Mouse (Mus musculus): Measurements from ENCODE around the gene Bmf. TPM values are rescaled to one million over a fixed set of nuclear protein-coding genes. Genes with fewer than 3 reads are reported as not detected.

The Bmf gene
- polyA plus RNA-seq, 1 experiment = 10.1 TPM

- no peak overlapping the region for H3K4me3 ChIP-seq (ENCODE audit: insufficient read depth, low read length)
- peak overlapping the region; percentile 85 for H3K27ac ChIP-seq (ENCODE audit: insufficient read depth, low read length)
- peak; percentile 70 for TF ChIP-seq CTCF (IDR thresholded peaks at IDR 0.05; ENCODE audit: borderline replicate concordance, insufficient read depth, low read length)
- no peak for TF ChIP-seq POLR2A (IDR thresholded peaks at IDR 0.05; ENCODE audit: low read depth, low read length)
- peaks cover 43% of the 10 kb centered on the region for H3K4me1 ChIP-seq (ENCODE audit: control insufficient read depth, insufficient read depth, low read length)
Observed at GRCm38 (mm10) chr2:118545242-118546103, 4.0 kb downstream of the Bmf start.

DNA sequence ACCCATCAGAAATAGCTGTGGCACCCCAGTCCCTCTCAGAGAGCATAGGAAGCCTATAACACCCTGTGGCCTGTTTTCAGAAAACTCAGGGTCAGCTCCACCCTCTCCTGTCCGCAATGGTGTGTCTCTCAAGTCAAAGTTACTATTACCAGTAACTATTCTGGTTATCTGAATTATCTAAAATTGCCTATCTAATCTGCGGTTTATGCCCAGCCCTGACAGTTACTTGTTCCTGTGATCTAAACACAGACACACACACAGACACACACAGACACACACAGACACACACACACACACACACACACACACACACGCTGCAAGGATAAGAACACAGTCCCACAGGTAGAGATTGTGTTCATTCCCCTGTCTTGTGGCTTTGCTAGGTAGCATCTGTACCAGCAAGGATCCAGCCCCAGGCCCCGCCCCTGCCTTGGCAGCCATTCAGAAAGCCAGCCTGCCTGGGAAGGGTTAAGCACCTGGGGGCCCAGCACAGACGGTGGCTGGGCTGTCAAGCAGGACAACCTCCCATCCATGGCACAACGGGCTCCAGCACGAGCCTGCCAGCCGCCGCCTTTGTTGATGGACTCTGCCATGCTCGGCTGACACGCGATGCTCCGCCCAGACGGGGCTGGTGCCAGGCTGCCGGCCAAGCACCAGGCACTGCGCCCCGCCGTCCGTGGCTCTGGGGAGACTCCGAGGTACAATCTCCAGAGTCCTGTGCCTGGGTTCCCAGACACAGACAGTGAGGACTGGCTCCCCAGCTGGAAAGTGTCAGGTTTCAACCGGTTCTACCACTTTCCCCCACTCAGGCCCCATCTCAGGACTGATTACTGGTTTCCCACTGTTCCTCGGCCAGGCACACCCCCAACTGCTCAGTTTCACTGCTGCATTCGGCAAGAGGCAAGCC lies 5.3 kb downstream of the Bmf start:
- peaks cover 45% of the 10 kb centered on the region for H3K4me1 ChIP-seq (ENCODE audit: control insufficient read depth, insufficient read depth, low read length)
- H3K27ac ChIP-seq (ENCODE audit: insufficient read depth, low read length) = peak overlapping the region; percentile 85
- peak; percentile 50; the same call in 1 of the 2 replicates for TF ChIP-seq POLR2A (IDR thresholded peaks at IDR 0.05; ENCODE audit: low read depth, low read length)
- TF ChIP-seq CTCF (IDR thresholded peaks at IDR 0.05; ENCODE audit: borderline replicate concordance, insufficient read depth, low read length) = no peak
- peak overlapping the region; percentile 11; the same call in 1 of the 2 replicates for H3K4me3 ChIP-seq (ENCODE audit: insufficient read depth, low read length)

- Histone ChIP-seq H3K4me1 (ENCODE audit: control insufficient read depth, insufficient read depth, low read length) (peaks cover 41% of the 10 kb centered on the region), H3K27ac (ENCODE audit: insufficient read depth, low read length) (0 out of 2 replicates have a peak overlapping the region, but pooled peaks have one; percentile 85), H3K4me3 (ENCODE audit: insufficient read depth, low read length) (no peak overlapping the region)
- TF ChIP-seq POLR2A (IDR thresholded peaks at IDR 0.05; ENCODE audit: low read depth, low read length) = no peak
Observed at GRCm38 (mm10) chr2:118542971-118543573, 6.4 kb downstream of the Bmf start.

DNA sequence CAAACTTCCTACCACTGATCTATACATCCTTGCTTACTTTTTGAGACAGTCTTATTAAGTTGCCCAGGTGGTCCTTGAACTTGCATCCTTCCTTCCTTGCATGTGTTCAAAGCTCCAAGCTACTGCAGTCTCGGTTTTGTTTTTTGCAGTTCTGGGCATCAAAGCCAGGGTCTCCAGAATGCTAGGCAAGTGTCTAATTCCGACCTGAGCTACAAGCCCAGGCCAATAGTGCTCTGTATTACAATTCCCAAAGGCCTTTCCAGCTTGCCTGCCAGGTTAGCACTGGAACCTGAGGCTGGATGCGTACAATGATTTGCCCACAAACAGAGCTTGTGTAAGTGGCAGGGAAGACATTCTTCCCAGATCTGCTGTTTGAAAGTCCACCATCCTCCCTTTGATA lies 7.8 kb downstream of the Bmf start:
- no peak for TF ChIP-seq CTCF (IDR thresholded peaks at IDR 0.05; ENCODE audit: borderline replicate concordance, insufficient read depth, low read length)
- no peak for TF ChIP-seq POLR2A (IDR thresholded peaks at IDR 0.05; ENCODE audit: low read depth, low read length)
- Histone ChIP-seq H3K4me3 (ENCODE audit: insufficient read depth, low read length) (no peak overlapping the region), H3K27ac (ENCODE audit: insufficient read depth, low read length) (no peak overlapping the region), H3K4me1 (ENCODE audit: control insufficient read depth, insufficient read depth, low read length) (peaks cover 35% of the 10 kb centered on the region)

DNA sequence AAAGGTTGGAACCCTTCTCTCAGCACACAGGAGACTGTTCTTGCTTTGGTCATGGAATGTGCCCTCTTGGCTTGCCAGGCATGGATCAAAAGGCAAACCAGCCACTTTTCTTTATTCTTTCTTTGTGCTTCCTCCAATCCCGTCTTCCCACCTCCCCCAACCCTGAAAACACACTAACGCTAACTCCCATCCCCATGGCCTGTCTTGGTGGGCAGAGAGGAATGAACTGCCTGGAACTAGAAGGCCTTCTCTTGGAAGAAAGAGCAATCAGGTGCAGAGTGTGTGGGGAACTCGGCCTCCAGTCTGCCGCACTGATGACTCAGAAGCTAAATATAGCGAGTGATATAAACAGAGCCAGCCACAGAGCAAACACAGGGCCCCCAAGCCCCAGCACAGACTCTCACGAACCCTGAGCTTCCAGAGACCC lies 8.8 kb downstream of the Bmf start:
- H3K27ac ChIP-seq (ENCODE audit: insufficient read depth, low read length) = peak overlapping the region; percentile 94
- peaks cover 27% of the 10 kb centered on the region for H3K4me1 ChIP-seq (ENCODE audit: control insufficient read depth, insufficient read depth, low read length)
- no peak overlapping the region for H3K4me3 ChIP-seq (ENCODE audit: insufficient read depth, low read length)

DNA sequence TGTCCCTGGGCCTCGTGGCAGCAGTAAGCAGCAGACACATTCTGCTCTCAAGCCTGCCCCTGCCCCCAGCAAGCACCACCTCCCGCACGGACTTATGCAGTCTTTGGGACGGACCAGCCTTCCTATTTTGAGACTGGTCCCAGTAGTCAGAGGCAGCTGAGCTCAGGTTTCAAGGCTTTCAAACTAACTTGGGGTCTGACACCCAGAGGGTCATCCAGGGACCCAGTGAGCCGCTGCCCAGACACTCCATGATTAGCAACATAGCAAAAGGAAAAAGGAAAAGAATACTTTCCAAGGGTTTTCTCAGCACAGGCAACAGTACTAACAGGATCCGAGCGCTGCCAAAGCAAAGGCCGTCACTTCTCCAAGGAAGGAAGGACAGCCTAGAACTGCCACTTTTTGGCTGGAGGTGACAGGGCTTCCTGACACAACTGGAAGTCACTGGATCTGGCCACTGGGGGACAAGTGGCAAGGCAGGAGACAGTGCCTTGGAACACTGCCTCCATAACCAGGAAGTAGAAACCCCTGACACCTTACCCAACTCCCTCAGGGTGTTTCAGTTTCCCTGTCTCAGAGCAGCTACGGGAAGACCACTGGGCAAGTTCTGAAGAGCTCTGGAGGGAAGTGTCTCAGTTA lies 9.5 kb downstream of the Bmf start:
- peak overlapping the region; percentile 93 for H3K27ac ChIP-seq (ENCODE audit: insufficient read depth, low read length)
- peaks cover 22% of the 10 kb centered on the region for H3K4me1 ChIP-seq (ENCODE audit: control insufficient read depth, insufficient read depth, low read length)
- H3K4me3 ChIP-seq (ENCODE audit: insufficient read depth, low read length) = no peak overlapping the region
- TF ChIP-seq POLR2A (IDR thresholded peaks at IDR 0.05; ENCODE audit: low read depth, low read length) (no peak), CTCF (IDR thresholded peaks at IDR 0.05; ENCODE audit: borderline replicate concordance, insufficient read depth, low read length) (no peak)

More for the DNA sequence above, 8.8 kb downstream of the Bmf start:
- peak; percentile 48; the same call in 1 of the 2 replicates for TF ChIP-seq POLR2A (IDR thresholded peaks at IDR 0.05; ENCODE audit: low read depth, low read length)
- TF ChIP-seq CTCF (IDR thresholded peaks at IDR 0.05; ENCODE audit: borderline replicate concordance, insufficient read depth, low read length) = no peak

GRCm38 (mm10) chr2:118539040-118539439 lies 10.4 kb downstream of the Bmf start:
- TF ChIP-seq POLR2A (IDR thresholded peaks at IDR 0.05; ENCODE audit: low read depth, low read length) = no peak
- TF ChIP-seq CTCF (IDR thresholded peaks at IDR 0.05; ENCODE audit: borderline replicate concordance, insufficient read depth, low read length) = no peak
- Histone ChIP-seq H3K4me1 (ENCODE audit: control insufficient read depth, insufficient read depth, low read length) (peaks cover 21% of the 10 kb centered on the region), H3K4me3 (ENCODE audit: insufficient read depth, low read length) (no peak overlapping the region), H3K27ac (ENCODE audit: insufficient read depth, low read length) (no peak overlapping the region)

DNA sequence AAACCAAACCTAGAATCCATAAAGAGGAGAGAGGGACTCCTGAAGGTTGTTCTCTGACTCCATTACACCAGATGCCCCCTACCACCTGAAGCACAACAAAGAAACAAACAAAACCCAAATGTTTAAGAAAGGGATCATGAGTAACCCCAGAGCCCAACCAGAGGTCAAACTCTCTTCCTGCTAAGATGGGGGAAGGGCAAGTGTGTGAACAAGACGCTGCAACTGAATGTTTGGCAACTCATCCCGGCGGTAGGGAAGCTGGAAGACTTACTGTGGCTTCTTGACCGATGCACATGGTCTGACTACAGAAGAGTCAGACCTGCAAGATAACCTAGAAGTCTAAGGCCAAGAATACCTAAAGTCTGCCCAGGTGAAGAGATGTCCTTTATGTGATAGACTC lies 12.3 kb downstream of the Bmf start:
- Histone ChIP-seq H3K4me3 (ENCODE audit: insufficient read depth, low read length) (no peak overlapping the region), H3K4me1 (ENCODE audit: control insufficient read depth, insufficient read depth, low read length) (peaks cover 16% of the 10 kb centered on the region), H3K27ac (ENCODE audit: insufficient read depth, low read length) (no peak overlapping the region)
- TF ChIP-seq POLR2A (IDR thresholded peaks at IDR 0.05; ENCODE audit: low read depth, low read length) (no peak), CTCF (IDR thresholded peaks at IDR 0.05; ENCODE audit: borderline replicate concordance, insufficient read depth, low read length) (no peak)

DNA sequence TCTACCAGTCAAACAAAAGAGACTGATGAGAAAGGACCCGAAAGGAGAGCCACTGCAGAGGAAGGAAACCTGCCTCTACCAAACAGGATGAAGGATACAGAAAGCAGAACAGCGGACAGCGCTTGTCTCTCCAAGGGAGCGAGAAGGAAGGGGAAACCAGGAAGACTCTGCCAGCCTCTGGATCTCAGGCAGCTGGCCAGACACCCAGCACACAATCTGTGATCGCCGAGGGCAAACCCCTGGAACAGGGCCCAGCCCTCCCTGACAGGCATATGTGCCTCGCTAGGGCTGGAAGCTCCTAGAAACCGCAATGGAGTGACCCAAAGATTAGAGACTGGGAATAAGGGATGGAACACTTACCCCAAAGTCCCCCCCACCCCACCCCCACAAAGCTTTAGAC lies 12.9 kb downstream of the Bmf start:
- Histone ChIP-seq H3K4me1 (ENCODE audit: control insufficient read depth, insufficient read depth, low read length) (peaks cover 17% of the 10 kb centered on the region), H3K27ac (ENCODE audit: insufficient read depth, low read length) (peak overlapping the region; percentile 15; the same call in 1 of the 2 replicates), H3K4me3 (ENCODE audit: insufficient read depth, low read length) (no peak overlapping the region)
- TF ChIP-seq POLR2A (IDR thresholded peaks at IDR 0.05; ENCODE audit: low read depth, low read length) (no peak), CTCF (IDR thresholded peaks at IDR 0.05; ENCODE audit: borderline replicate concordance, insufficient read depth, low read length) (no peak)

Measured in embryonic fibroblast, embryonic 13.5 days (primary cell).